Mouse (Mus musculus): Measurements from ENCODE around the gene Sema6c. TPM values are rescaled to one million over a fixed set of nuclear protein-coding genes. Genes with fewer than 3 reads are reported as not detected.
"Not testable (repeated sequence)": the region's sequence is repeated elsewhere in the genome, so short reads cannot be mapped to it uniquely, and the experiment has no call there.

The Sema6c gene
- total and polyA plus RNA-seq, 2 experiments from 2014 or later: 17.1 to 126 TPM

- H3K36me3 ChIP-seq (ENCODE audit: insufficient read depth, low read length): peaks cover 32% of the 10 kb centered on the region; the same call in 1 of the 2 replicates
- H3K4me1 ChIP-seq (ENCODE audit: insufficient read depth, low read length): no peaks in the 10 kb centered on the region
- WGBS: 84% methylated on average over 1 of the region's 1 CpGs
Measured at GRCm38 (mm10) chr3:95199101-95199500, 38.8 kb downstream of the Sema6c start.

GRCm38 (mm10) chr3:95200132-95200531 lies 39.9 kb downstream of the Sema6c start:
- H3K4me2 ChIP-seq (ENCODE audit: low read depth, low read length, poor library complexity, severe bottlenecking): no peak overlapping the region
- DNase-seq (ENCODE audit: low spot score) (no peak), ATAC-seq (ENCODE audit: low FRiP score) (no peak)
- H3K9me3 ChIP-seq (ENCODE audit: low read length): no peaks in the 10 kb centered on the region
- no peak for TF ChIP-seq CTCF (IDR thresholded peaks at IDR 0.05)
- 72% methylated on average over 7 of the region's 7 CpGs for WGBS
- H3K27ac ChIP-seq (ENCODE audit: low read depth, low read length): no peak overlapping the region
- H3K4me3 ChIP-seq (ENCODE audit: low read depth, low read length): no peak overlapping the region
- peaks cover 33% of the 10 kb centered on the region for H3K36me3 ChIP-seq (ENCODE audit: insufficient read depth, low read length)
- H3K4me1 ChIP-seq (ENCODE audit: insufficient read depth, low read length): no peaks in the 10 kb centered on the region
- H3K9ac ChIP-seq (replicated peaks; ENCODE audit: low read length, poor library complexity, severe bottlenecking): no peak overlapping the region
- H3K27me3 ChIP-seq (ENCODE audit: insufficient read depth, low read length): no peaks in the 10 kb centered on the region

More at GRCm38 (mm10) chr3:95199101-95199500, 38.8 kb downstream of the Sema6c start:
- H3K27me3 ChIP-seq (ENCODE audit: insufficient read depth, low read length): no peaks in the 10 kb centered on the region
- no peak overlapping the region for H3K4me2 ChIP-seq (ENCODE audit: low read depth, low read length, poor library complexity, severe bottlenecking)
- H3K9ac ChIP-seq (replicated peaks; ENCODE audit: low read length, poor library complexity, severe bottlenecking): no peak overlapping the region
- H3K4me3 ChIP-seq (ENCODE audit: low read depth, low read length): no peak overlapping the region
- no peak for ATAC-seq (ENCODE audit: low FRiP score)
- TF ChIP-seq CTCF (IDR thresholded peaks at IDR 0.05): no peak
- no peak for DNase-seq (ENCODE audit: low spot score)
- H3K9me3 ChIP-seq (ENCODE audit: low read length): no peaks in the 10 kb centered on the region
- H3K27ac ChIP-seq (ENCODE audit: low read depth, low read length): no peak overlapping the region

GRCm38 (mm10) chr3:95200562-95200961 lies 40.3 kb downstream of the Sema6c start:
- H3K4me2 ChIP-seq (ENCODE audit: low read depth, low read length, poor library complexity, severe bottlenecking): no peak overlapping the region
- H3K4me1 ChIP-seq (ENCODE audit: insufficient read depth, low read length): no peaks in the 10 kb centered on the region
- no peak for DNase-seq (ENCODE audit: low spot score)
- H3K9me3 ChIP-seq (ENCODE audit: low read length): no peaks in the 10 kb centered on the region
- no peak for TF ChIP-seq CTCF (IDR thresholded peaks at IDR 0.05)
- no peak overlapping the region for H3K9ac ChIP-seq (replicated peaks; ENCODE audit: low read length, poor library complexity, severe bottlenecking)
- H3K27ac ChIP-seq (ENCODE audit: low read depth, low read length): no peak overlapping the region
- WGBS: 81% methylated on average over 2 of the region's 2 CpGs
- no peak for ATAC-seq (ENCODE audit: low FRiP score)
- peaks cover 33% of the 10 kb centered on the region for H3K36me3 ChIP-seq (ENCODE audit: insufficient read depth, low read length)
- no peak overlapping the region for H3K4me3 ChIP-seq (ENCODE audit: low read depth, low read length)
- H3K27me3 ChIP-seq (ENCODE audit: insufficient read depth, low read length): no peaks in the 10 kb centered on the region

- Histone ChIP-seq H3K27me3 (ENCODE audit: insufficient read depth, low read length) (no peaks in the 10 kb centered on the region), H3K27ac (ENCODE audit: low read depth, low read length) (no peak overlapping the region), H3K36me3 (ENCODE audit: insufficient read depth, low read length) (peaks cover 38% of the 10 kb centered on the region), H3K9ac (replicated peaks; ENCODE audit: low read length, poor library complexity, severe bottlenecking) (no peak overlapping the region), H3K9me3 (ENCODE audit: low read length) (no peaks in the 10 kb centered on the region), H3K4me1 (ENCODE audit: insufficient read depth, low read length) (no peaks in the 10 kb centered on the region), H3K4me2 (ENCODE audit: low read depth, low read length, poor library complexity, severe bottlenecking) (no peak overlapping the region), H3K4me3 (ENCODE audit: low read depth, low read length) (no peak overlapping the region)
- no peak for TF ChIP-seq CTCF (IDR thresholded peaks at IDR 0.05)
- no peak for DNase-seq (ENCODE audit: low spot score)
- ATAC-seq (ENCODE audit: low FRiP score): no peak
- WGBS: 87% methylated on average over 6 of the region's 6 CpGs
Measured at GRCm38 (mm10) chr3:95203880-95204279, 43.6 kb downstream of the Sema6c start.

- Histone ChIP-seq H3K9me3 (ENCODE audit: low read length) (no peaks in the 10 kb centered on the region), H3K9ac (replicated peaks; ENCODE audit: low read length, poor library complexity, severe bottlenecking) (no peak overlapping the region), H3K4me3 (ENCODE audit: low read depth, low read length) (no peak overlapping the region), H3K27ac (ENCODE audit: low read depth, low read length) (no peak overlapping the region), H3K4me2 (ENCODE audit: low read depth, low read length, poor library complexity, severe bottlenecking) (no peak overlapping the region), H3K36me3 (ENCODE audit: insufficient read depth, low read length) (peaks cover 19% of the 10 kb centered on the region), H3K27me3 (ENCODE audit: insufficient read depth, low read length) (no peaks in the 10 kb centered on the region), H3K4me1 (ENCODE audit: insufficient read depth, low read length) (no peaks in the 10 kb centered on the region)
- ATAC-seq (ENCODE audit: low FRiP score) (no peak), DNase-seq (ENCODE audit: low spot score) (no peak)
- TF ChIP-seq CTCF (IDR thresholded peaks at IDR 0.05): no peak
- 89% methylated on average over 4 of the region's 4 CpGs for WGBS
Measured at GRCm38 (mm10) chr3:95208286-95208685, 48.0 kb downstream of the Sema6c start.

- WGBS: 28% methylated on average over 2 of the region's 2 CpGs
- H3K4me1 ChIP-seq (ENCODE audit: insufficient read depth, low read length): no peaks in the 10 kb centered on the region
- no peak for ATAC-seq (ENCODE audit: low FRiP score)
- no peak for DNase-seq (ENCODE audit: low spot score)
- H3K27ac ChIP-seq (ENCODE audit: low read depth, low read length): no peak overlapping the region
- no peaks in the 10 kb centered on the region for H3K27me3 ChIP-seq (ENCODE audit: insufficient read depth, low read length)
- H3K9ac ChIP-seq (replicated peaks; ENCODE audit: low read length, poor library complexity, severe bottlenecking): no peak overlapping the region
- H3K9me3 ChIP-seq (ENCODE audit: low read length): no peaks in the 10 kb centered on the region
- no peak overlapping the region for H3K4me3 ChIP-seq (ENCODE audit: low read depth, low read length)
- H3K36me3 ChIP-seq (ENCODE audit: insufficient read depth, low read length): peaks cover 15% of the 10 kb centered on the region; the same call in 1 of the 2 replicates
- TF ChIP-seq CTCF (IDR thresholded peaks at IDR 0.05): no peak
- no peak overlapping the region for H3K4me2 ChIP-seq (ENCODE audit: low read depth, low read length, poor library complexity, severe bottlenecking)
Measured at GRCm38 (mm10) chr3:95210585-95210984, 50.3 kb downstream of the Sema6c start.

GRCm38 (mm10) chr3:95212889-95213608 lies 52.8 kb downstream of the Sema6c start:
- H3K4me2 ChIP-seq (ENCODE audit: low read depth, low read length, poor library complexity, severe bottlenecking); H3K9me3 ChIP-seq (ENCODE audit: low read length); H3K27me3 ChIP-seq (ENCODE audit: insufficient read depth, low read length); H3K9ac ChIP-seq (replicated peaks; ENCODE audit: low read length, poor library complexity, severe bottlenecking); H3K4me3 ChIP-seq (ENCODE audit: low read depth, low read length); DNase-seq (ENCODE audit: low spot score); H3K36me3 ChIP-seq (ENCODE audit: insufficient read depth, low read length); ATAC-seq (ENCODE audit: low FRiP score); H3K27ac ChIP-seq (ENCODE audit: low read depth, low read length); H3K4me1 ChIP-seq (ENCODE audit: insufficient read depth, low read length): not testable (repeated sequence)
- 94% methylated on average over 7 of the region's 10 CpGs for WGBS

All from midbrain, postnatal 0 days (tissue).